Mouse (Mus musculus) c-Kit-positive CD71-positive TER-119-positive erythroid progenitor cells, embryonic 14.5 days (primary cell): ENCODE results near the gene Camk1.

ENCODE experiments used
- DNase-seq: peaks from one replicate; pipeline ENCODE4 v3.0.0-alpha.2; 2013; ENCODE audit warnings: low spot score

Camk1 gene

DNA sequence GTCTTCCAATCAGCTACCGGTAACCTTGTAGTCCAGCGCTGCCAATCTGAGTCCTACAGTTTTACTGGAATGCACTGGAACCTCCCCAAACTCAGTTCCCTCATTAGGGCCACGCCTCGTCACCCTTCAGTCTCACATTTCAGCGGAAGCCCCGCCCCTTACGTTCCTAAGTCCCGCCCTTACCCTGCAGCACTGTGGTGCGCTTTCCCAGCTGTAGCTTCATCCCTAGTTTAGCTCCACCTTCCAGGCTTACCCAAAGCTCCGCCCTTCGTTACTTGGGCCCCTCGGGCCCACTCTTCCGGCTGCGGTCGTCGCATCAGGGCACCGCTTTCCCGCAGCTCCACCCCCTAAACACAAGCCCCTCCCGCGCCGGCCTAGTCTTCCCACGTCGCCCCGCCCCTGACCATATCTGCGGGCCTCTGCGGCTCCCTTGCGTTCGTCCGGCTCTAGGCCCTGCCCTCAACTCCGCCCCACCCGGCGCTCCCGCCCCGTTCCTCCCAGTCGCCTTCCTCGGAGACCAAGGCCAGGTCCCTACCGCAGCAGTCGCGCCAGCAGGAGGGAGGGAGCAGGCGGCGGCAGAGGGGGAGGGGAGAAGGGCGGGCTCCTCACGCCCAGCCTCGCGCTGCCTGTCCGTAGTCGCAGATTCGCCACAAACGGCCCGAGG, 37.3 kb downstream of the Camk1 start:
- peak; percentile 98 for DNase-seq

DNA sequence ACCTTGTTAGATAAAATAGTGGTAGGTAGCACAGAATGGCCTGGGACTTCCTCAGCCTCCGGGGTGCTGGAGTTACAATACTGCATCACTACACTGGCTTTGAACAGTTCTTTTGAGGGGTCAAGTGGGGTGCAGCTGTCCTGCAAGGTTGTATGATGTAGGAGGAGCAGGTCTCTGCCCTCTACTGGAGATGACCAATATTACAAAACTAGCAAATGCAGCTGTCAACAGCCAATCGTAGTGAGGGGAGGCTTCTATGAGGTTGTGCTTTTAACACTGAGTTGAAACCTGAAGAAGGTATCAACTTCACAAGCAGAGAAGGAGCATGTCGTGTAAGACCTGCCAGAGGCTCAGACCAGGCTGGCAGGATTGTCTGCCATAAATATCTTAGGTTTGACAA, 41.5 kb downstream of the Camk1 start:
- DNase-seq: peak; percentile 42

DNA sequence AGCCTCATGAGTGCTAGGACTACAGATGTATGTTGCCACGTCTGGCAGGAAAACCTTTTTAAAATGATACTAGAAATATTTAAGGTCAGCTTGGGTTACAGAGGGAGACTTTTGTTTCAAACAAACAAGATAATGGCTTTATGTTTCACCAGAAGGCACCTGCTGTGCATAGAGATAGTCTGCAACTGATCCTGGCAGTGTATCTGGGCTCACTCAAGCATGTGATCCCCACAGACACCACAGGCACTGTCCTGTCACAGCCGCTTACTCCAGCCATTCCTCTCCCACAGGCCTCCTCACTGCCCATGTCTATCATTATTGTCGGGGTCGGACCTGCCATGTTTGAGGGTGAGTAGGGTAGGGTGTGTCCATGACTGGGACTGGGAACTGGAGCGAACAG, 42.4 kb downstream of the Camk1 start:
- DNase-seq: no peak

DNA sequence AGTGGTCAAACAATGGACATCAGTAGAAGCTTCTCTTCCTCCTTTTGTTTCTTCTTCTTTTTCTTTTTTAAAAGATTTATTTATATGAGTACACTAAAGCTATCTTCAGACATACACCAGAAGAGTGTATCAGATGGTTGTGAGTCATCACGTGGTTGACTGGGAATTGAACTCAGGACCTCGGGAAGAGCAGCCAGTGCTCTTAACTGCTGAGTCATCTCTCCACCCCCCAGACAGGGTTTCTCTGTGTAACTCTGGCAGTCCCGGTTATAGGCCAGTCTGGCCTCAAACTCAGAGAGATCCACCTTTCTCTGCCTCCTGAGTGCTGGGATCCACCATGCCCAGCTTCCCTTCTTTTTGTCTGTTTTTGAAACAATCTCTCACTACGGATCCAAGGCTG, 47.1 kb downstream of the Camk1 start:
- DNase-seq: no peak

DNA sequence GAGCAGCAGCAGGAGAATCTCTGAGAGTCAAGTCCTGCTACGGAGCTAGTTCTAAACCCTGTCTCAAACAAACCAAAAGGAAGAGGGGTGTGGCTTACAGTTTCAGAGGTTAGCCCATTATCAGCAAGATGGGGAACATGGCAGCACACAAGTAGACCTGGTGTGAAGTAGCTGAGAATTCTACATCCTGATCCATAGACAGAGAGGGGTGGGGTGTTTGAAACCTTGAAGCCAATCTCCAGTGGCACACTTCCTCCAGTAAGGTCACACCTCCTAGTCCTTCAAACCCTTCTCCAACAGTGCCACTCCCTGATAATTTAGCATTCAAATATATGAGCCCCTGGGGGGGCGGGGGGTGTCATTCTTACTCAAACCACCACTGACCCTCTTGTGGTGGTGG, 47.7 kb downstream of the Camk1 start:
- no peak for DNase-seq

DNA sequence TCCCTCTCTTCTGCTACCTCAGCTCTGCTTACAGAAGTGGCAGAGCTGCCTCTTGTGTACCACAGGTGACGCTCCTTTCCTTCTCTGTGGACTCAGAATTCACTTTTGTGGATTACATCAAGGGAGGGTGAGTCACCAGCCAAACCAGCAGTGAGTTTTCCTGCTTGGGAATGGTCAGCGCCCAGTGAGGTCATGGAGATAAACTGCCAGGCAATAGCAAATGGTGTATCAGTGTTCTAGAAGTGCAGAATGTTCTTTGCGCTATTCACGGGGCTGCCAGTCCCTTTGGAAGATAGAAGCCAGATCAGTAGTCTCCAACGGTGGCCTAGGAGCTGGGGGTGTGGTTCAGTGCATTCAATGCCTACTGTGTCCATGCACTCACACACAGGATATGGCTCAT, 50.8 kb downstream of the Camk1 start:
- DNase-seq: no peak

DNA sequence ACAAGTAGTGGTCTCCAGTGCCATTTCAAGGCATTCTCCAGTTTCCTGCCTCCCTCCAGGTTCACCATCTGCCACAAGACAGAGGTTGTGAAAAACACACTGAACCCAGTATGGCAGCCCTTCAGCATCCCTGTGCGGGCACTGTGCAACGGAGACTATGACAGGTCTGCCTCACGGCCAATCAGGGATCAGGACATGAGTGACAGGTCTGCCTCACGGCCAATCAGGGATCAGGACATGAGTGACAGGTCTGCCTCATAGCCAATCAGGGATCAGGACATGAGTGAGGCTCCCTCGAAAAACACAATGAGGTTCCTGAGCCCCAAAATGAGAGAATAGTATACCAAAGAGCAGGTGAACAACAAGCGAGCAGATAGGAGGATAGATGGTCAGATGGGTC, 53.4 kb downstream of the Camk1 start:
- DNase-seq: no peak

DNA sequence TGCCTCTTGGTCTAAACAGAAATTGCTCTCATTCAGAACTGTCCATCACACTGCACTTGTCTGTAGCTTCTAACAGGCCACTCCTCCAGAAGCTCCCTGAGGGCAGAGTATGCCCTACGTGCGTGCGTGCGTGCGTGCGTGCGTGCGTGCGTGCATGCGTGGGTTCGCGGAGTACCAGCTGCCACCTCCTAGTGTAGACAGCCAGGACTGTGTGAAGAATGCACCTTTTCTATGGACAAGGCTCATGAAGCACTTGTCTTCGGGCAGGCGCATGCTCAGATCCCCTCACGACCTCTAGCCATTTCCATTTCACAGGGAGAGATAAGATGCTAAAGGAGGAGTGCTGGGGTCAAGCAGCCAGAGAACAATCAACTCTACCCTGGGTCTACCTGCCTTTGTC, 54.4 kb downstream of the Camk1 start:
- no peak for DNase-seq

DNA sequence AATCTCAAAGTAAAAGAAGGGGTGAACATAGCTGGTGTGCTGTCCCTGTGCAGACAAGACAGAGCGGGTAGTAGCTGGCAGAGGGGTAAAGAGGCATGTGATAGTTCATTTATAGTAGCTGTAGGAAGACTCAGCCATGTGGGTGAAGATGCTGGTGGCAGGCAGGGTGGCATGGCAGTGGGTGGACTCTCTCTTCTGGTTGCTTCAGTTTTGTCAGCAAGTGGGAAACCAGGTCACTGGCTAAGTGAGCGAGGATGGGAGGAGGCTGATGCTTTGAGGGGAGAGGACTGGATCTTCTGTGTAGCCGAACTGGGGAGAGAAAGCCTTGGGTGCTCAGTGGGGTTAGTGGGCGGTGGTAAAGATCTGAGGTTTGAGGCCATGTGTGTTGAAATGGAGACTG, 56.5 kb downstream of the Camk1 start:
- DNase-seq: no peak

DNA sequence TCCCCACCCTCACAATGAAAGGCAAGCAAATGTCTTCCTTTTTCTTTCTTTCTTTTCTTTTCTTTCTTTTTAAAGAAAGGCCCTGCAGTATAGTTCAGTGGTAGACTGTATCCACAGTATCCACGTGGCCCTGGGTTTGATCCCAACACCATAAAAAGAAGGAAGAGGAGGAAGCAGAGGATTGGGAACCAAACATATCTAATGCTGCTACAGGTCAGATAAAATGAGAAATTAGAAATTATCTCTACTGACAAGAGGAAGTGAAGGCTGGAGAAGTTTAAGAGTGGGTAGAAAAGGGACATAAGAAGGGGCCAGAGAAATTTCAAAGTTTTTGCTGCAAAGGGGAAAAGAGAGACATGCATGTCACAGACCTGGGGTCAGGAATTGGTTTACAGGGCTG, 57.5 kb downstream of the Camk1 start:
- DNase-seq: no peak

DNA sequence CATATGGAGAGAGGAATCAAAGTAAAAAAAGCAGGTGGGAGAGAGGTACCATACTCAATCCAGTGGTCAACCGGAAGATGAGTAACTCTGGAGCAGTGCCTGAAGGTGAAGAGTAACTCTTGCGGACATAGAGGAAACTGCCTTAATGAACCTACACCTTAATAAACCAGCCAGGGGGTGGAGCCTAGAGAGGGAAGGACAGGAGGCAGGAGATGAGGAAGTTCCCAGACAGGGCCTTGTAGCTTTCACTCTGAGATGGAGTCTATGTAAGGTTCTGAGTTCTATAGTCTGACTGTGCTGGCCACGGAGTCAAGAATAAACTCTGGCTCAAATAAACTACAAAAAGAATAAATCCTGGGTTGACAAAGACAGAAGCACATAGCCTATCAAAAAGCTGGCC, 58.9 kb downstream of the Camk1 start:
- DNase-seq: no peak
